Mouse (Mus musculus) intestine, embryonic 16.5 days (tissue): ENCODE measurements around the gene Olfr1507. TPM values are rescaled to one million over a fixed set of nuclear protein-coding genes. Genes with fewer than 3 reads are reported as not detected.

Experiments
- polyA plus RNA-seq: library from polyadenylated mRNA; unstranded; fragments of >200 nt; fragmentation: Nextera tagmentation; extraction: Ambion mirVana; gene quantifications from 2 replicates; pipeline ENCODE4 v1.2.1, GENCODE M21; 2015

Olfr1507 gene
- polyA plus RNA-seq, 1 experiment from 2014 or later: not detected

Other genes with a start within 250 kb of the Olfr1507 start
- 18.4 and 22.7 TPM in 2 replicates for gene Chd8, start 238.0 kb downstream of the Olfr1507 start, polyA plus RNA-seq
- gene Tox4, start 216.6 kb downstream of the Olfr1507 start, polyA plus RNA-seq: 36.8 TPM in 2 replicates
- gene Rab2b, start 216.2 kb downstream of the Olfr1507 start, polyA plus RNA-seq: 13.2 and 13.8 TPM in 2 replicates
- gene Mettl3, start 190.6 kb downstream of the Olfr1507 start, polyA plus RNA-seq: 37.5 and 38.7 TPM in 2 replicates
- 7.3 and 7.6 TPM in 2 replicates for gene Sall2, start 167.0 kb downstream of the Olfr1507 start, polyA plus RNA-seq
- not detected in 2 replicates for gene Olfr1513, start 139.3 kb downstream of the Olfr1507 start, polyA plus RNA-seq
- gene Olfr1512, start 116.6 kb downstream of the Olfr1507 start, polyA plus RNA-seq: not detected in 2 replicates
- not detected in 2 replicates for gene Olfr1511, start 98.4 kb downstream of the Olfr1507 start, polyA plus RNA-seq
- gene Olfr1510, start 81.4 kb downstream of the Olfr1507 start, polyA plus RNA-seq: not detected in 2 replicates
- not detected in 2 replicates for gene Olfr1509, start 52.8 kb downstream of the Olfr1507 start, polyA plus RNA-seq
- gene Olfr1508, start 28.3 kb downstream of the Olfr1507 start, polyA plus RNA-seq: not detected in 2 replicates